Mouse (Mus musculus): ENCODE measurements at regions not wholly inside any gene's neighbourhood (a gene's known extent, or its start where the extent isn't known, plus 50 kb on each side); places are given as distances from the start of the nearest gene placed in this dataset.
A peak's percentile ranks its signal among the peaks of the same experiment; 100 is the strongest.
"Not testable (repeated sequence)": the region's sequence is repeated elsewhere in the genome, so short reads cannot be mapped to it uniquely, and the experiment has no call there.

- H3K9me3 ChIP-seq (ENCODE audit: low read length) = no peaks in the 10 kb centered on the region
- no peak overlapping the region for H3K4me3 ChIP-seq (replicated peaks; ENCODE audit: low read length)
- no peaks in the 10 kb centered on the region for H3K36me3 ChIP-seq (ENCODE audit: insufficient read depth, low read length)
- H3K4me1 ChIP-seq (replicated peaks; ENCODE audit: low read depth, low read length) = peaks cover 9% of the 10 kb centered on the region
- H3K27me3 ChIP-seq (ENCODE audit: insufficient read depth, low read length) = no peaks in the 10 kb centered on the region; the same call in 1 of the 2 replicates
- TF ChIP-seq POU5F1 (IDR thresholded peaks at IDR 0.05; ENCODE audit: borderline replicate concordance, low read length) (no peak), NANOG (IDR thresholded peaks at IDR 0.05; ENCODE audit: borderline replicate concordance, low read length) (no peak), CTCF (conservative IDR thresholded peaks at IDR 0.05; ENCODE audit: low read length) (no peak)
Observed at GRCm38 (mm10) chr17:43139916-43140315, 123.6 kb downstream of the Tnfrsf21 start.

DNA sequence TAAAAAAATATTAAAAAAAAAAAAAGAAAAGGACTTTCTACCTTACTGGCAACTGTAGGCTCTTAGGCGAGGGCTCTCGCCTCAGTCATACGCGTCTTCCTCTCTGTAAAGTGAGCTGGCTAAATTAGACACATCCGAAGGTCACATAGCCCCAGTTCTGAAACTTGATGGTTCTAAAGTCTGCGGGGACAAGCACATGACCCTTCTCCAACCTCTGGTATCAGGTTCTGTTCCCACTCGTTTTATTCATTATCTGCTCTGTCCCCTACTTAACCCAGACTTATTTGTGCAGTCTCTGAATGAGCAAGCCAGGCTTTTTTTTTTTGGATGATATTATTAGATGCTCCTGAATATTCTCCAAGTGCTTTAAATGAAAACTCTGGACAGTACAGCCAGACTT lies 125.4 kb downstream of the Tnfrsf21 start:
- no peaks in the 10 kb centered on the region for H3K4me1 ChIP-seq (replicated peaks; ENCODE audit: low read depth, low read length)
- no peaks in the 10 kb centered on the region for H3K36me3 ChIP-seq (ENCODE audit: insufficient read depth, low read length)
- H3K27me3 ChIP-seq (ENCODE audit: insufficient read depth, low read length) = no peaks in the 10 kb centered on the region; the same call in 1 of the 2 replicates
- H3K9me3 ChIP-seq (ENCODE audit: low read length) = no peaks in the 10 kb centered on the region
- TF ChIP-seq NANOG (IDR thresholded peaks at IDR 0.05; ENCODE audit: borderline replicate concordance, low read length) (no peak), POU5F1 (IDR thresholded peaks at IDR 0.05; ENCODE audit: borderline replicate concordance, low read length) (no peak)
- no peak overlapping the region for H3K4me3 ChIP-seq (replicated peaks; ENCODE audit: low read length)

GRCm38 (mm10) chr17:43145749-43146148 lies 124.4 kb upstream of the Adgrf1 start:
- no peak for TF ChIP-seq NANOG (IDR thresholded peaks at IDR 0.05; ENCODE audit: borderline replicate concordance, low read length)
- TF ChIP-seq CTCF (conservative IDR thresholded peaks at IDR 0.05; ENCODE audit: low read length) = no peak
- no peaks in the 10 kb centered on the region for H3K9me3 ChIP-seq (ENCODE audit: low read length)
- no peak overlapping the region for H3K4me3 ChIP-seq (replicated peaks; ENCODE audit: low read length)
- no peaks in the 10 kb centered on the region for H3K36me3 ChIP-seq (ENCODE audit: insufficient read depth, low read length)
- peaks cover 14% of the 10 kb centered on the region for H3K4me1 ChIP-seq (replicated peaks; ENCODE audit: low read depth, low read length)
- no peaks in the 10 kb centered on the region; the same call in 1 of the 2 replicates for H3K27me3 ChIP-seq (ENCODE audit: insufficient read depth, low read length)

DNA sequence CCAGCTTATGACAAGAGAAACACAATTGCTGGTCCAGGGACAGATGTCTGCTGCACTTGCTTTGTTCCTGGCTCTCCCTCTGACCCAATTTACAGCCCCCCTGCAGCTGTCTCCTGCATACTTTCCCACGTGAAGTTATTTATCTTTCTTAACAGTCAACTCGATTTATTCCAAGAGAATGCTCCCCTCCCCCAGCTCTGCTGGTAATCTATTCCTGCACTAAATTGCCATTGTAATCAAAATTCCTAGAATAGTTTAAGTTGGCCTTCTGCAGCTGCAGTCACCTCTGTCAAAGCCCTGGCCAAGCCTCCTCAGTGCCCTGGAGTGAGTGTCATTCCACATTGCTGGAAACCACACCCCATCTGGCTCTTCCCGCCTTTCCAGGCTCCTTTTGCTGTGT lies 122.2 kb upstream of the Adgrf1 start:
- peaks cover 14% of the 10 kb centered on the region for H3K4me1 ChIP-seq (replicated peaks; ENCODE audit: low read depth, low read length)
- H3K36me3 ChIP-seq (ENCODE audit: insufficient read depth, low read length) = no peaks in the 10 kb centered on the region

DNA sequence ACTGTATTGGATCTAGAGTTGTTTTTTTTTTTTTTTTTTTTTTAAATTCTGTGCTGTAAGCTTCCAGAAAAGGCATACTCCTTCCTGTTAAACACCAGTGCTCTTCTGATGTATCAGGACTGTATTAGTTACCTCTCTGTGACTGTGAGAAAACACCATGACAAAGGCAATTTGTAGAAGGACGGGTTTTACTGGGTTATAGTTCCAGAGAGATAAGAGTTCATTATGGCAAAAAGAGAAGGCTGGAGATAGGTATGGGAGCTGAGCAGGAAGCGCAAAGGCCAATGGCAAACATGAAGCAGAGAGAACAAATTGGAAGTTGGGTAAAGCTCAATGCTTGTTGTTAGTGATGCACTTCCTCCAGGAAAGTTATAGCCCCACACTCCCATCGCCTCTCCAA lies 117.5 kb upstream of the Adgrf1 start:
- no peaks in the 10 kb centered on the region for H3K9me3 ChIP-seq (ENCODE audit: low read length)
- no peak for TF ChIP-seq POU5F1 (IDR thresholded peaks at IDR 0.05; ENCODE audit: borderline replicate concordance, low read length)
- no peak for TF ChIP-seq NANOG (IDR thresholded peaks at IDR 0.05; ENCODE audit: borderline replicate concordance, low read length)
- TF ChIP-seq CTCF (conservative IDR thresholded peaks at IDR 0.05; ENCODE audit: low read length) = no peak
- H3K4me1 ChIP-seq (replicated peaks; ENCODE audit: low read depth, low read length) = peaks cover 17% of the 10 kb centered on the region
- no peaks in the 10 kb centered on the region for H3K36me3 ChIP-seq (ENCODE audit: insufficient read depth, low read length)
- no peaks in the 10 kb centered on the region for H3K27me3 ChIP-seq (ENCODE audit: insufficient read depth, low read length)
- H3K4me3 ChIP-seq (replicated peaks; ENCODE audit: low read length) = no peak overlapping the region

More for the DNA sequence above, 122.2 kb upstream of the Adgrf1 start:
- no peak for TF ChIP-seq CTCF (conservative IDR thresholded peaks at IDR 0.05; ENCODE audit: low read length)
- TF ChIP-seq NANOG (IDR thresholded peaks at IDR 0.05; ENCODE audit: borderline replicate concordance, low read length) = no peak
- TF ChIP-seq POU5F1 (IDR thresholded peaks at IDR 0.05; ENCODE audit: borderline replicate concordance, low read length) = no peak
- Histone ChIP-seq H3K27me3 (ENCODE audit: insufficient read depth, low read length) (no peaks in the 10 kb centered on the region; the same call in 1 of the 2 replicates), H3K9me3 (ENCODE audit: low read length) (no peaks in the 10 kb centered on the region), H3K4me3 (replicated peaks; ENCODE audit: low read length) (no peak overlapping the region)

DNA sequence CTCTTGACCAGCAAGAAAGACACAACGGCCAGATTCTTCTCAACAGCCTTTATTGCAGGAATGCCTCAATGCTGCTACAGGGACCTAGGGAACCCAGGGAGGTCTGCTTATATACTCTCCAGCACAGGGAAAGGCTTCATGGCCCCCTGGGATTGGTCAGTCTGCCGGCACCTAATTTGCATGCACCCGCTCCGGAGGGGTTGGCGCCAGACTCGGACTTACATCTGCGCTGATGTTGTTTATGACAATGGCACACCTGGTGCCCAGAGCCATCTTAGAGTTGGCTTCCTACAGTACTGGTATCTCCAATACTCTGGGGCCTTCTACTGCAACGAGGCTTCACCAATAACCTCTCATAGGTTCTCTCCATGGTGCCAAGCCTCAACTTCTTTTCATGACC lies 114.9 kb upstream of the Adgrf1 start:
- H3K4me3 ChIP-seq (replicated peaks; ENCODE audit: low read length); H3K36me3 ChIP-seq (ENCODE audit: insufficient read depth, low read length); H3K9me3 ChIP-seq (ENCODE audit: low read length); H3K27me3 ChIP-seq (ENCODE audit: insufficient read depth, low read length): not testable (repeated sequence)
- peaks cover 27% of the 10 kb centered on the region for H3K4me1 ChIP-seq (replicated peaks; ENCODE audit: low read depth, low read length)

GRCm38 (mm10) chr17:43156116-43156515 lies 114.0 kb upstream of the Adgrf1 start:
- no peaks in the 10 kb centered on the region for H3K9me3 ChIP-seq (ENCODE audit: low read length)
- H3K4me1 ChIP-seq (replicated peaks; ENCODE audit: low read depth, low read length) = peaks cover 27% of the 10 kb centered on the region
- TF ChIP-seq POU5F1 (IDR thresholded peaks at IDR 0.05; ENCODE audit: borderline replicate concordance, low read length) (no peak), CTCF (conservative IDR thresholded peaks at IDR 0.05; ENCODE audit: low read length) (no peak), NANOG (IDR thresholded peaks at IDR 0.05; ENCODE audit: borderline replicate concordance, low read length) (no peak)
- H3K36me3 ChIP-seq (ENCODE audit: insufficient read depth, low read length) = no peaks in the 10 kb centered on the region
- no peaks in the 10 kb centered on the region for H3K27me3 ChIP-seq (ENCODE audit: insufficient read depth, low read length)
- no peak overlapping the region for H3K4me3 ChIP-seq (replicated peaks; ENCODE audit: low read length)

DNA sequence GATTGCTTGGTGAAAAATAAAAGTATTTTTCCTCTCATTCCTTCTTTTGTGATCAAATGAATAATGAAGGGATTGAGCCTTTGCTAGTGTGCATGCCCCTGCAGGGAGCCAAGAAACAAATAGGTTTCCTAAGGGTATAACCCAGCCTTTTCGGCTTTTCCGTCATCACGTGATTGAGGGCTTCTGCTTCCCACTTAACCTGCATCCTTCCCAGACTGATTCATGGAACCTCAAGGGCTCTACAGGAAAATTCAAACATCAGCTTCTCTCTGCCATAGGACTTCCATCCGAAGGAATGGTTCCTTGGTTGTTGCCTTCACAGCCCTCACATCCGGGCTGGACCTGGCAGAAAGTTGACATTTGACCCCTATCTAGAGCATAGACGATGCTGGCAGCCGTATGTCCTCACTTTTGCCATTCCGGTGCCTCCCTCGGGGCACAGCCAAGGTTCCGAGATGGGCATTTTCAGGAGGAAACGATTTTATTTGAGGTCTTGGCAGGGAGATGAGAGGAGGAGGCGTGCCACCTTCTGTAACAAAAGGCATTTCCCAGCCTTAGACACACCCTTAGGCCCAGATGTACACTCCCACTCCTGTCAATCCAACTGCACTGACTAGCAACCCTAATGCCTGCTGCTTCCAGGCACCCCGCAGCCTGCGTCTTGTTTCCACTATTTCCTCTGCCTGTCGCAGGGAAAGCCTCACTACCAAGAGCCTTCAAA lies 112.2 kb upstream of the Adgrf1 start:
- TF ChIP-seq POU5F1 (IDR thresholded peaks at IDR 0.05; ENCODE audit: borderline replicate concordance, low read length) (no peak), NANOG (IDR thresholded peaks at IDR 0.05; ENCODE audit: borderline replicate concordance, low read length) (no peak)
- Histone ChIP-seq H3K4me3 (replicated peaks; ENCODE audit: low read length) (peak overlapping the region; percentile 54), H3K4me1 (replicated peaks; ENCODE audit: low read depth, low read length) (peaks cover 30% of the 10 kb centered on the region), H3K36me3 (ENCODE audit: insufficient read depth, low read length) (no peaks in the 10 kb centered on the region), H3K27me3 (ENCODE audit: insufficient read depth, low read length) (no peaks in the 10 kb centered on the region), H3K9me3 (ENCODE audit: low read length) (no peaks in the 10 kb centered on the region)

DNA sequence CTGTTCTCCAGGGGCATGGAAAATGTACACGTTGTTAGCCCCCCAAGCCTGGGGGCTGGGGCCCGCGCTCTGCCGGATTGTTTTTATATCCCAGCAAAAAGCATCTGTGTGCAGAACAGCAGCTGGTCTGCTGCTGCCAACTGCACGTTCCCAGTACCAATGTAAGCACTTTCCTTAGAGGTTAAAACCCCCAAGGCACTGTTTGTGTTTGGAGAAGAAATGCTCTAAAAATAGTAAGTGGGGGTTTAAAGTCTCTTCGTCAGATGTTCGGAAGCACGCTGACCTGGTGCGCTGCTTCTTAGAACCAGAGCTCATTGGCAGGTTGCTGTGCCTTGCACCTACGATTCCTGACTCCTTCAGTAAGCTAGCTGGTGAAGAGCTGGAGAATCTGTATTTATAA lies 111.4 kb upstream of the Adgrf1 start:
- Histone ChIP-seq H3K4me1 (replicated peaks; ENCODE audit: low read depth, low read length) (peaks cover 30% of the 10 kb centered on the region), H3K9me3 (ENCODE audit: low read length) (no peaks in the 10 kb centered on the region), H3K27me3 (ENCODE audit: insufficient read depth, low read length) (no peaks in the 10 kb centered on the region; the same call in 1 of the 2 replicates), H3K36me3 (ENCODE audit: insufficient read depth, low read length) (no peaks in the 10 kb centered on the region), H3K4me3 (replicated peaks; ENCODE audit: low read length) (peak overlapping the region; percentile 54; the same call in 1 of the 2 replicates)
- TF ChIP-seq POU5F1 (IDR thresholded peaks at IDR 0.05; ENCODE audit: borderline replicate concordance, low read length) (no peak), CTCF (conservative IDR thresholded peaks at IDR 0.05; ENCODE audit: low read length) (no peak), NANOG (IDR thresholded peaks at IDR 0.05; ENCODE audit: borderline replicate concordance, low read length) (no peak)

GRCm38 (mm10) chr17:43161306-43161705 lies 108.8 kb upstream of the Adgrf1 start:
- not testable (repeated sequence) for H3K27me3 ChIP-seq (ENCODE audit: insufficient read depth, low read length); H3K9me3 ChIP-seq (ENCODE audit: low read length); H3K4me3 ChIP-seq (replicated peaks; ENCODE audit: low read length); H3K36me3 ChIP-seq (ENCODE audit: insufficient read depth, low read length)
- peaks cover 26% of the 10 kb centered on the region for H3K4me1 ChIP-seq (replicated peaks; ENCODE audit: low read depth, low read length)

Measured in E14TG2a.4 (cell line).